Mouse (Mus musculus) hindbrain, embryonic 15.5 days (tissue): ENCODE measurements around the gene Hltf. TPM values are rescaled to one million over a fixed set of nuclear protein-coding genes. Genes with fewer than 3 reads are reported as not detected.

ENCODE experiments used
- ATAC-seq: fragments of 200-750 bp; cut with Nextera tagmentation; 2 replicates; pipeline ENCODE4 v1.8.0; 2017; ENCODE audit warnings: low read depth, moderate number of reproducible peaks, moderate TSS enrichment; ENCODE audit not compliant: low FRiP score
- H3K27ac ChIP-seq: fragments of 300-500 bp; sonication (generic); replicated peaks from 2 replicates; pipeline ENCODE4 v1.5.1; 2015; ENCODE audit warnings: mild to moderate bottlenecking, inconsistent platforms
- H3K27me3 ChIP-seq: fragments of 300-500 bp; sonication (generic); 2 replicates; pipeline ENCODE4 v1.6.1; 2015; ENCODE audit warnings: control low read depth, inconsistent platforms
- H3K36me3 ChIP-seq: fragments of 300-500 bp; sonication (generic); 2 replicates; pipeline ENCODE4 v1.6.1; 2015; ENCODE audit warnings: control low read depth, inconsistent platforms
- H3K4me1 ChIP-seq: fragments of 300-500 bp; sonication (generic); replicated peaks from 2 replicates; pipeline ENCODE4 v1.6.1; 2015; ENCODE audit warnings: control low read depth, inconsistent platforms
- H3K4me2 ChIP-seq: fragments of 300-500 bp; sonication (generic); 2 replicates; pipeline ENCODE4 v1.6.1; 2015; ENCODE audit warnings: moderate library complexity, mild to moderate bottlenecking, inconsistent platforms
- H3K4me3 ChIP-seq: fragments of 300-500 bp; sonication (generic); 2 replicates; pipeline ENCODE4 v1.5.1; 2015; ENCODE audit warnings: mild to moderate bottlenecking, inconsistent platforms
- H3K9ac ChIP-seq: fragments of 300-500 bp; sonication (generic); 2 replicates; pipeline ENCODE4 v1.6.1; 2015; ENCODE audit warnings: inconsistent platforms
- H3K9me3 ChIP-seq: fragments of 300-500 bp; sonication (generic); 2 replicates; pipeline ENCODE4 v1.6.1; 2016; ENCODE audit warnings: control low read depth, inconsistent platforms
- WGBS: fragments of 180-500 bp; shearing (Covaris S2); methylation state at CpG from one replicate; pipeline ENCODE4 v1.1.7; 2015; 5-methylcytosine and 5-hydroxymethylcytosine counted together
- polyA plus RNA-seq: library from polyadenylated mRNA; unstranded; fragments of >200 nt; fragmentation: Nextera tagmentation; extraction: Ambion mirVana; gene quantifications from 2 replicates; pipeline ENCODE4 v1.2.1, GENCODE M21; 2015

Gene Hltf
- polyA plus RNA-seq, 1 experiment from 2014 or later, result 12.5 TPM

DNA sequence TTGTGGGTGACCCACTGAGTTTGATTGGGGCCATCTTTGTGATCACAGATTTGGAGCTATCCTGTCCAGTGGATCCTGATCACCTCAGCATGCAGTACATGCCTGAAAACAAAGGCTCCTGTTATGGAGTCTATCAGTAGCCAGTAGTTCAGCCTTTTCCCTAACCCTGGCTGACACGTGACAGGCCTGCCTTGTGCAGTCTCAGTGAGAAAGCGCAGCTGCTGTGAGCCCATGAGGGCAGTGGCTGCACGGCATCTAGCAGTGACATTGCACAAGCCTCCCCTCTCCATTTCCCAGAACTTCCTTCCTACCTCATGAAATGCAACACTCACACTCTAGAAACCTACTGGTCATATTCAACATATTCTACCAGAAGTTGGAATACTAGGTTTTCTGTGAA lies 76.9 kb downstream of the Hltf start:
- Histone ChIP-seq H3K4me3 (no peak overlapping the region), H3K9me3 (no peaks in the 10 kb centered on the region), H3K36me3 (no peaks in the 10 kb centered on the region), H3K27ac (no peak overlapping the region), H3K4me2 (no peak overlapping the region), H3K9ac (no peak overlapping the region), H3K4me1 (no peaks in the 10 kb centered on the region), H3K27me3 (no peaks in the 10 kb centered on the region)
- WGBS, result 78% methylated on average over 3 of the region's 3 CpGs
- ATAC-seq, result no peak

DNA sequence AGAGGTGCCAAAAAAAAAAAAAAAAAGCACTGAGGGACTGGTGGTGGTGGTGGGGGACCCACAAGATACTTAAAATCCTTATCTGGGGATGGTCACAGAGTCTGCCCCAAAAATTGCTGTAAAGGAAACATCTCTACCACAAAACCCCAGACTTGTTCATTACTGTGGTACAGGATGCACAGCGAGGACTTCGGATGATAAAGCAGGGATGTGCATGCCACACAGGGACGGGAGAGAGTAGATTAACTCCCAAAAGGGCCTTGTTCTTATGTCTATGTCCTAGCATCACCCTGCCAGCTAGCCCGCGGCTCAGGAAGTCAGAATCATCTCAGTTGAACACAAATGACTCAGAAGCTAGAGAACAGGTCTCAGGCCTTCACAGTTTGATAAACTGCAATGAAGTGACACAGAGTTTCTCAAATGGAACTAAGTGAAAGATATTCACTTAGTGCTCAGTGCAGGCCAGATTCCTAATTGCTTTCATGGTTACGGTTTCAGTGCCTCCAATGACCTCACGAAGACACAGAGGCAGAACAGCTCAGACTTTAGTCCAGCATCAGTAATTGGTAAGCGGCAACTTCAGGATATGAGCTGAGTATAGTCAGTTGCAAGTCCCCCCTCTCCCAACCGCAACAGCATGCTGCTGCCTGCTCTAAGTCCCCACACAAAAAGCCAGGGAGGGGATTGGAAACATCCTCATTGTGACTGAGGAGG lies 79.4 kb downstream of the Hltf start:
- no peaks in the 10 kb centered on the region for H3K27me3 ChIP-seq
- H3K4me3 ChIP-seq, result no peak overlapping the region
- 88% methylated on average over 9 of the region's 9 CpGs for WGBS
- no peak overlapping the region for H3K9ac ChIP-seq
- H3K27ac ChIP-seq, result no peak overlapping the region
- H3K36me3 ChIP-seq, result no peaks in the 10 kb centered on the region
- H3K4me2 ChIP-seq, result no peak overlapping the region
- no peak for ATAC-seq
- H3K9me3 ChIP-seq, result no peaks in the 10 kb centered on the region
- no peaks in the 10 kb centered on the region for H3K4me1 ChIP-seq

GRCm38 (mm10) chr3:20141240-20141639 lies 83.6 kb downstream of the Hltf start:
- Histone ChIP-seq H3K4me2 (no peak overlapping the region), H3K9me3 (no peaks in the 10 kb centered on the region), H3K9ac (no peak overlapping the region), H3K27me3 (no peaks in the 10 kb centered on the region), H3K27ac (no peak overlapping the region), H3K4me3 (no peak overlapping the region), H3K36me3 (no peaks in the 10 kb centered on the region), H3K4me1 (no peaks in the 10 kb centered on the region)
- no peak for ATAC-seq

- H3K36me3 ChIP-seq, result no peaks in the 10 kb centered on the region
- H3K4me1 ChIP-seq, result no peaks in the 10 kb centered on the region
- no peaks in the 10 kb centered on the region for H3K9me3 ChIP-seq
- ATAC-seq, result no peak
- 62% methylated on average over 1 of the region's 1 CpGs for WGBS
- no peak overlapping the region for H3K4me3 ChIP-seq
- H3K27me3 ChIP-seq, result no peaks in the 10 kb centered on the region
- H3K9ac ChIP-seq, result no peak overlapping the region
- H3K27ac ChIP-seq, result no peak overlapping the region
- no peak overlapping the region for H3K4me2 ChIP-seq
These were observed 84.1 kb downstream of the Hltf start for GRCm38 (mm10) chr3:20141679-20142078.

DNA sequence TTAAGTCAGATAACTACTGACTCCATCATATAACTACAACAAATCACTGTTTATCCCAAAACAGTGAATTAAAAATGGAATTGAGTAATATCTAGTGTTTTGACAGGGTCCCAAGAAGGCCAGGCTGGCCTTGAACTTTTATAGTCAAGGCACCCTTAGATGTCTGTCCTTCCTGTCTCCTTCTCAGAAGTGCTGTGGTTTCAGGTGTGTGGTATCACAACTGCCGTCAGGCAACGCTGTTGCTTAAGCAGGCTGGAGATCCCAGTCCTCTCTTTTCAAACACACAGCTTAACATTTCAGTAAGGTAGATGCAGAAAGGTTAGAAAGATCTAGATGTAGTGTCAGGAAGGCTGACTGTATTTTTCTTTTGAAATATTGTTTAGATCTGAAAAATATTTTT lies 84.5 kb downstream of the Hltf start:
- ATAC-seq, result no peak
- Histone ChIP-seq H3K27me3 (no peaks in the 10 kb centered on the region), H3K4me3 (no peak overlapping the region), H3K4me2 (no peak overlapping the region), H3K27ac (no peak overlapping the region), H3K4me1 (no peaks in the 10 kb centered on the region), H3K36me3 (no peaks in the 10 kb centered on the region), H3K9me3 (no peaks in the 10 kb centered on the region), H3K9ac (no peak overlapping the region)
- WGBS, result 91% methylated on average over 2 of the region's 2 CpGs

DNA sequence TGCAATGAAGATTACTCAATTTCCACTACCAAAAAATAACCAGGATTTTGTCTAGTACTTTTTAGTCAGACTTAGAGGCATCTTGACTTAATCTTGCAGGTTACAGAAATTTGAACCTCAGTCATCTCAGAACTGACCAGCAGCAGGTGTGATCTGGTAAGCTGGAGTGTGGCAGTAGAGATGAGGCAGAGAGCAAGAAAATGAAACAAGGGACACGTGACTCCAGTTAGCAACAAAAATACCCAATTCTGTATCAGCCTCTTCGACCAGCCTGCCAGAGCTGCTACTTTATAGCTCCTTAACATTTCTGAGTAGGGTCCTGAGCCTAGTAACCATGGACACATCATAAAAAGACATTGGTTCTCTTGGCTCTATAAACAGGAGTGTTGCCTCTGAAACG lies 85.0 kb downstream of the Hltf start:
- Histone ChIP-seq H3K9me3 (no peaks in the 10 kb centered on the region), H3K9ac (no peak overlapping the region), H3K4me3 (no peak overlapping the region), H3K4me1 (no peaks in the 10 kb centered on the region), H3K4me2 (no peak overlapping the region), H3K27ac (no peak overlapping the region), H3K27me3 (no peaks in the 10 kb centered on the region), H3K36me3 (no peaks in the 10 kb centered on the region; the same call in 1 of the 2 replicates)
- WGBS, result 81% methylated on average over 3 of the region's 3 CpGs
- ATAC-seq, result no peak

- no peak overlapping the region for H3K27ac ChIP-seq
- no peaks in the 10 kb centered on the region for H3K9me3 ChIP-seq
- no peaks in the 10 kb centered on the region for H3K4me1 ChIP-seq
- H3K4me3 ChIP-seq, result no peak overlapping the region
- ATAC-seq, result no peak
- no peak overlapping the region for H3K4me2 ChIP-seq
- H3K36me3 ChIP-seq, result peaks cover 2% of the 10 kb centered on the region; the same call in 1 of the 2 replicates
- 81% methylated on average over 3 of the region's 3 CpGs for WGBS
- no peaks in the 10 kb centered on the region for H3K27me3 ChIP-seq
- no peak overlapping the region for H3K9ac ChIP-seq
These were observed 86.1 kb downstream of the Hltf start for GRCm38 (mm10) chr3:20143726-20144125.

DNA sequence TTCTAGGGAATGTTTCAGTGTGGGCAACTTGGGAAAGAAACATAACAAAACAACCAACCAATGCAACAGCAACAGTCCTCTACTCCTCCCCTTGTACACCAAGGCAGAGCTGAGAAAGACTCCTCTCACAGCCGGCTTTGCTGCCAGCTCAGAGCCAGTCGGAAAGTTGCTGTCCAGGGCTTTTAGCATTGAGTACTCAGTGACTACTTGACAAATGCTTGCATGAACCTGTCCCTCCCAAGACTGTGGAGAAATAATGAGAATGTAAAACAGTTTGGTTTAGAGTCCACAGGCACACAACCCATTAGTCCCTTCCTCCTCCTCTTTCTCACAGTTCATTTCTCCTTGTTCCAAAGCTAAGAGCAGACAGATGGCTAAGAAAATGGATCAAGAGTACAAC lies 86.8 kb downstream of the Hltf start:
- Histone ChIP-seq H3K9me3 (no peaks in the 10 kb centered on the region), H3K4me2 (no peak overlapping the region), H3K4me1 (no peaks in the 10 kb centered on the region), H3K36me3 (peaks cover 8% of the 10 kb centered on the region), H3K27me3 (no peaks in the 10 kb centered on the region), H3K27ac (no peak overlapping the region), H3K9ac (no peak overlapping the region), H3K4me3 (no peak overlapping the region)
- no peak for ATAC-seq
- WGBS, result 38% methylated on average over 2 of the region's 2 CpGs

DNA sequence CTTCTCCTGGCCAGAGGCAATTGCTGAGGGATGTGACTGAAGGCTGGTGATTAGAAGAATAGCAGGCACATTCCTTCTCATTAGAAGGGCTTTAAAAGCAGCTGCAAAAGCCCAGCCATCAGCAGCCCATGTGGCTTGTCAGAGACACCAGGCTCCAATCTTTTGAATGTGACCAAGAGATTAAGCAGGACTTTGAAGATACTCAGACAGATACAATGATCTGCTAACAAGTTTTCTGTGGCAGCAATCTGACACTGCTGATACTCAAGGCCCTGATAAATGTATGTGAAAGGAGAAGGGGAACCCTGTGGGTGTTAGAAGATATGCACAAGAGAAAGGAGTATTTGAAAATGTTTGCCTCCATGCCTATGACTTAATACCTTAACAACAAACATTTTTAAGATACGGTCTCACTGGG lies 88.1 kb downstream of the Hltf start:
- no peaks in the 10 kb centered on the region for H3K4me1 ChIP-seq
- no peak overlapping the region for H3K4me3 ChIP-seq
- no peaks in the 10 kb centered on the region for H3K9me3 ChIP-seq
- ATAC-seq, result no peak
- whole genome bisulfite sequencing, result 69% methylated on average over 1 of the region's 1 CpGs
- peaks cover 16% of the 10 kb centered on the region for H3K36me3 ChIP-seq
- H3K4me2 ChIP-seq, result no peak overlapping the region
- no peak overlapping the region for H3K27ac ChIP-seq
- H3K27me3 ChIP-seq, result no peaks in the 10 kb centered on the region
- no peak overlapping the region for H3K9ac ChIP-seq

GRCm38 (mm10) chr3:20146884-20147395 lies 89.3 kb downstream of the Hltf start:
- H3K27ac ChIP-seq, result no peak overlapping the region
- H3K4me3 ChIP-seq, result no peak overlapping the region
- peak; percentile 71; the same call in 1 of the 2 replicates for ATAC-seq
- peaks cover 16% of the 10 kb centered on the region for H3K36me3 ChIP-seq
- no peaks in the 10 kb centered on the region for H3K27me3 ChIP-seq
- no peaks in the 10 kb centered on the region for H3K9me3 ChIP-seq
- 62% methylated on average over 7 of the region's 7 CpGs for WGBS
- H3K9ac ChIP-seq, result no peak overlapping the region
- no peaks in the 10 kb centered on the region for H3K4me1 ChIP-seq
- no peak overlapping the region for H3K4me2 ChIP-seq

- ATAC-seq, result no peak
- Histone ChIP-seq H3K4me2 (no peak overlapping the region), H3K4me1 (no peaks in the 10 kb centered on the region), H3K9me3 (no peaks in the 10 kb centered on the region), H3K27ac (no peak overlapping the region), H3K4me3 (no peak overlapping the region), H3K9ac (no peak overlapping the region), H3K36me3 (peaks cover 16% of the 10 kb centered on the region), H3K27me3 (no peaks in the 10 kb centered on the region)
- 87% methylated on average over 5 of the region's 5 CpGs for WGBS
These were observed 90.0 kb downstream of the Hltf start for GRCm38 (mm10) chr3:20147647-20148046.

- Histone ChIP-seq H3K4me2 (no peak overlapping the region), H3K36me3 (peaks cover 16% of the 10 kb centered on the region), H3K27ac (no peak overlapping the region), H3K27me3 (no peaks in the 10 kb centered on the region), H3K4me1 (peaks cover 11% of the 10 kb centered on the region), H3K4me3 (no peak overlapping the region), H3K9ac (no peak overlapping the region), H3K9me3 (no peaks in the 10 kb centered on the region)
- WGBS, result 82% methylated on average over 2 of the region's 2 CpGs
- no peak for ATAC-seq
These were observed 92.9 kb downstream of the Hltf start for GRCm38 (mm10) chr3:20150511-20150910.

- Histone ChIP-seq H3K36me3 (peaks cover 16% of the 10 kb centered on the region), H3K4me2 (no peak overlapping the region), H3K4me1 (peaks cover 11% of the 10 kb centered on the region), H3K9ac (no peak overlapping the region), H3K27ac (no peak overlapping the region), H3K27me3 (no peaks in the 10 kb centered on the region), H3K4me3 (no peak overlapping the region), H3K9me3 (no peaks in the 10 kb centered on the region)
- WGBS, result 93% methylated on average over 3 of the region's 3 CpGs
- no peak for ATAC-seq
These were observed 94.0 kb downstream of the Hltf start for GRCm38 (mm10) chr3:20151651-20152050.
